Mouse (Mus musculus) gastrocnemius, adult 2 months (tissue): ENCODE data around the gene Dusp13. TPM values are rescaled to one million over a fixed set of nuclear protein-coding genes. Genes with fewer than 3 reads are reported as not detected.

Experiments
- DNase-seq: peaks from one replicate; pipeline ENCODE4 v3.0.0; 2022
- H3K27ac ChIP-seq: fragments of 200-600 bp; 2 replicates; pipeline ENCODE4 v1.8.1; 2022; ENCODE audit warnings: mild to moderate bottlenecking
- H3K4me3 ChIP-seq: fragments of 200-600 bp; 2 replicates; pipeline ENCODE4 v1.8.1; 2022; ENCODE audit warnings: mild to moderate bottlenecking, moderate library complexity
- CTCF ChIP-seq: fragments of 200-600 bp; IDR thresholded peaks from 2 replicates; pipeline ENCODE4 v1.8.1; 2022; ENCODE audit warnings: antibody characterized with exemption, mild to moderate bottlenecking, moderate library complexity
- intact Hi-C: fragments of 180-260 bp; cut with DNase I; formaldehyde crosslinking; loops from one replicate; pipeline ENCODE4 v1.15.1; 2025
- total RNA-seq, 2 experiments: library from RNA; stranded (reverse); gene quantifications; 2 replicates each; pipeline ENCODE4 v1.2.3; 2021

Dusp13 gene
- total RNA-seq, 2 experiments from 2014 or later: 194 to 238 TPM

DNA sequence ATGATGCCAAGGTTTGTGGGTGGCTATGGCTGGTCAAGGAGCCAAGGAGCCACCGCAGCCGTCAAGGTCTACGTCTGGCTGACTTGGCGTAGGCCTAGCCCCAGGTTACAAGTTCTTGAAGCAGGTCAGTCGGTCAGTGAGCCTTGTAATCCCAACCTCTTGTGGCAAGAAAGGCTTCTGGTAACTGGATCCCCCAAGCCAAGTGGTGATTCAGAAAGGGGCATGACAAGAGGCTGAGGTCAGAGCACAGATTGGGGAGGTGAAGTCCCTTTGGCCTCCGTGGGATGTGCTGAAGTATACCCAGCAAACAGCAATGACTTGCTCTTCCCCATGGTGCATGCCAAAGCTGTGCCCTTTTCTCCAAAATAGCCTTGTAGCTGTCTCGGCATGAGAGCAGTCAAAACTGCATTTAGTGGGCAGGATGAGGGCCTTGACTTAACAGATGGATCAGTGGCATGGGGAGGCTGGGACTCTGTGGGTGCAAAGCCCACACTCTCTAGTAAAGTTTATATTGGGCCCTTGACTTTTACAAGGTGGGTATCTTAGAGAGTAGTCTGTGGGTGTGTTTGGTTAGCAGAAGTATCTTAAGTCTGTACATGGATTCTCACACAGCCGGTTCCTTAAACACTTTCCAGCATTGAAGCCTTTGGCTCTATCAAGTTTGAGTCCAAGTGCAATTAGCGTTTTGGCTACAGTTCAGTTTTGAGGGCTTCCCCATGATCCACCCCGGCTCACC, 65.4 kb downstream of the Dusp13 start:
- Histone ChIP-seq H3K4me3 (peak overlapping the region; percentile 42), H3K27ac (peak overlapping the region; percentile 79)
- no peak for TF ChIP-seq CTCF
- DNase-seq: peak; percentile 75
- intact Hi-C loops: loop anchor here (2.0 kb wide), 1 partner anchor 21 kb away; no protein-coding TSS in a partner anchor

GRCm38 (mm10) chr14:21683834-21684233, 67.1 kb downstream of the Dusp13 start:
- no peak overlapping the region for H3K27ac ChIP-seq
- no peak for TF ChIP-seq CTCF
- intact Hi-C loops: no loop called here
- no peak for DNase-seq
- no peak overlapping the region for H3K4me3 ChIP-seq

Other genes starting within 250 kb of the Dusp13 start
- 10 to 100 TPM; 33.6 to 58.6 TPM for gene Dupd1, start 36.6 kb downstream of the Dusp13 start, total RNA-seq
- 10 to 100 TPM; 57.3 to 63.4 TPM for gene Samd8, start 650 bp downstream of the Dusp13 start, total RNA-seq
- 100 to 1,000 TPM; 320 to 332 TPM for gene Vdac2, start 74.1 kb upstream of the Dusp13 start, total RNA-seq
- gene Comtd1, start 97.8 kb upstream of the Dusp13 start, total RNA-seq: 10 to 100 TPM in 1 of 2 experiments, 1 to 10 TPM in 1; 8.8 to 13.0 TPM
- 10 to 100 TPM in 1 of 2 experiments, 1 to 10 TPM in 1; 8.1 to 10.7 TPM for gene Zfp503, start 238.4 kb upstream of the Dusp13 start, total RNA-seq